Mouse (Mus musculus): ENCODE data around the gene A430005L14Rik. TPM values are rescaled to one million over a fixed set of nuclear protein-coding genes. Genes with fewer than 3 reads are reported as not detected.
"Not testable (repeated sequence)": the region's sequence is repeated elsewhere in the genome, so short reads cannot be mapped to it uniquely, and the experiment has no call there.

A430005L14Rik gene
- total RNA-seq (2021) = 10 to 100 TPM; 25.1 to 26.9 TPM
- long read RNA-seq, experiment 1, transcript A430005L14Rik-201 (4 exons, 1,098 nt) = major isoform, 31 of 35 reads
- long read RNA-seq, experiment 1, partial matches to known transcripts = 0 of 35 reads
- long read RNA-seq, experiment 1, other reads (novel, unspliced or antisense) = 1 of 35 reads
- long read RNA-seq, experiment 2, transcript A430005L14Rik-201 (4 exons, 1,098 nt) = major isoform, 27 of 33 reads
- long read RNA-seq, experiment 2, partial matches to known transcripts = 1 of 33 reads
- long read RNA-seq, experiment 2, other reads (novel, unspliced or antisense) = 1 of 33 reads

DNA sequence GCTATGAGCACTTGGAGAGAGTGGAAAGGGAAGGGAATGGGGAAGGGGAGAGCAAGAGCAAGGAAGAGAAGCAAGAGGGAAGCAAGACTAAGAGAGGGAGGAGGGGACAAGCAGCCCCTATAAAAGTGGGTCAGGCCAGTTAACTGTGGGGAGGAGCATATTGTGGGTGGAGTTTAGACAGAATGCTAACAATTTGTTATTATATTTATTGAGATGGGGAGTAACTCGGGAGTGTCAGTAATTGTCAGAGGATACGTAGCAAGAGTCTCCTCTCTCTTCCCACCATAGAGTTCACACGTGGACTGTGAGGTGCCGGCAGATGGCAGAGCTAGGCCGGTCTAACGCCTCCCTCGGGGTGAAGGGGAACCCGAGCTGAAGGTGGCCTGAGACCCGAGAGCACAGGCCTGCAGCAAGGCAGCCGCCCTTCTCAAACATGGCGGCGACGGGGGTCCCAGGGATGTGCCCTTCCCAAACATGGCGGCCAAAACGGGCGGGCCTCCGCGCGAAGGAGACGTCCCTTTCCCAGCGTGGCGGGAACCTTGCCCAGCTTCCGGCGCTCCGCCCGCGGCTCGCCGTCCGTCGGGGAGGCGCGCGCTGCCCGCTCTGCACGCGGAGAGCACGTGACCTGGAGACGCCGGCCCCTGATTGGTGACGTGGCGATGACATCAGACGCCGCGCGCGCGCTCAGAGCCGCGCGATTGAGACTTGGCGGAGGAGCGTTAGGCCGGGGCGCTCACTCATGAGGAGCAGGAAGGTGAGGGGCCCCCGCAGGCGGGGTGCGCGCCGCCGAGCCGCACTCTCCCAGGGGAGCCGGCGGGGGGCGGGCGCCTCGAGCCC is at the start of gene A430005L14Rik:
A430005L14Rik (plus strand) TSS at position 669 of the 837 bp plus-strand sequence.
- peak; percentile 89 to 91 for DNase-seq (ENCODE audit: low spot score in 2 of 2)

DNA sequence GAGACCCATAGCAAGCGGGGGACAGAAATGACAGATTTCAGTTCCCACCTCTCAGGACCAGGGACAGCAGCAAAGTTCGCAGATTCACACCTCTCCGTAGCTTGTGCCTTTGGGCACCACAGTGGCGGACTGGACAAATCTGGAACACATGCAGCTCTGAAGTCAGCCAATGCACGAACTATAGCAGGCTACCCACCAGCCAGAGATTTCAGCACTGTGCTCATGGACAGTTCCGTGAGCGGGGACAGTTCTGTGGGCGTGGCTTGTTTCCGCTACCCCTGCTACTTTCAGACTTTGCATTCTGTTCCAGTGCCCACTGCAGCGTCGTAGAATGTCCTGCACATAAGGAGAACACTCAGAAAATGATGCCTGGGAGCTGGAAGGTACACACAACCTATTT is 49.5 kb upstream of the A430005L14Rik start:
- peak in 1 of 2 experiments; percentile 12 for DNase-seq (ENCODE audit: low spot score in 2 of 2)

DNA sequence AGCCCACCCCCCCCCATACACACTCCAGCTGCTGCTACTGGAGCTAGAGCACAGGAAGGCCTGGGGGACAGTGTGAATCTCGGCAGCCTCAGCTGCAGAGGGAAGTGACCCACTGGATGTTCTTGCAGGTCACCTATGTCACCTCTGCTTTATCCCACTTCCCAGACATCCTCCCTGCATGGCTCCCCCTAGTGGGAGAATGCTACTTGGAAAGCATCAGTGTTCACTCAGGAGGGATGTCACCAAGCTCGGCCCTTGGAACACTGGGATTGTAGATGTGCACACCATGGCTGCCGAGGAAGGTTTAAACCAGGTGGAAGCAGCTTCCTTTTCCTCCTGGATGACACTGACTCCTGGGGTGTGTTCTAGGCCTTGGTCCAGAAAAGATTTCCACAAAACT is 43.4 kb upstream of the A430005L14Rik start:
- no peak for DNase-seq (ENCODE audit: low spot score in 2 of 2)

DNA sequence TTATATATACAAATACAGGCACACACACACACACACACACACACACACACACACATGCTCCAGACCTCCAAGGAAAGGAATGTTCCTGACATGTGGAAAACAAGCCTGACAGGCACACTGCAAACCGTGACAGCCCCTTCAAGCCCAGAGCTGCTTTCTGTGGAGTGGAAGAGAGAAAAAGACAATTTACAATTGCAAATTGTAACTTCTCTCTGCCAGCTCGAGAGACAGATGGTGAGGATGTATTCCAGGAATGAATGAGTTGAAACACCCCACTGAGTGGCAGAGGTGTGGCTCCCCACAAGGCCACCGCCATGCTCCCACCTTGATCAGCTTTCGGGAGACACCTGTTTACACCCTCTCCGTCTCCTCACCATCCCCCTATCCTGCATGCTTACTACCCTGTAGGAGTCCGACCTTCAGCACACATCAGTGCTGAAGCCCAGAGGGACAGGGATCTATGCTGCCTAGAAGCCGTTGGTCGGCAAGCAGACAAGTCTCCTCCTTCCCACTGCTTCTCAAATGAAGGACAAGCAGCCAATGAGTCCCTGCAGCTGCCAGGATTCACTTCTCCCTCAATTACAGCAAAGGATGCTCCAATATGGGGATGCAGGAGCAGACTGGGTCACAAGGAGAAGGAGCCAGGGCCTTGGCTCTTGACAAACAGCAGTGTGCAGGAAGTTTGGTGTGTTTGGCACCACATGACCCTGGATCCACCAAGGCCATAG is 39.1 kb upstream of the A430005L14Rik start:
- DNase-seq (ENCODE audit: low spot score in 2 of 2) = no peak

DNA sequence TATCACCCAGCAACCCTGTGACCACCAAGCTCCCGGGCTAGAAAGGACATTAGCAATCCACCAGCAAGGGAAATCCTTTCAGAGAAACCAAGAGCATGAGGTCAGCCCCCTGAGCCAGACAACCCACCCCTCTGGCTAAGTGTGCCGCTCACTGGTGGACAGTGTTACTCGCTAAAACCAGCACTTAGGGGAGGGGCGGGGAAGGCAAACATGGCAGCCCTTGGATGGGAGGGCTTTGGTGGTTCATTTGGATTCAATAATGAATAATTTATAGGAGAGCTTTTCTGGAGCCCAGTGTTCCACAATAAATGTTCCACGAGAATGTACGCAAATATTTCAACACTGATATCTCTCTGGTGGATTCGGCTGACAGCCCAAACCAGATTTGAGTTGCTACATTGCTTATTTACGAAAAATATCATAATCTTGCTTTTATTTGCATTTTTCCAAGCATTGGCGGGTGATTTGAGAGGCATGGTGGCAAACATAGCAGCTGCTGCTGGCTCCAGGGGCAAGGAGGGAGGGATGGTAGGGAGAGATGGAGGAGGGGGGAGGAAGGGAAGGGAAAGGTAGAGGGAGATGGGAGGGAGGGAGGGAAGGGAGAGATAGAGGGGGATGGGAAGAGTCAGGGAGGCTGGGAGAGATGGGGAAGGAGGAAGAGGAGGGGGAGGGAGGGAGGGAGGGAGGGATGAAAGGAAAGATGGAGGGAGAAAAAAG is 36.4 kb upstream of the A430005L14Rik start:
- no peak for DNase-seq (ENCODE audit: low spot score in 2 of 2)

DNA sequence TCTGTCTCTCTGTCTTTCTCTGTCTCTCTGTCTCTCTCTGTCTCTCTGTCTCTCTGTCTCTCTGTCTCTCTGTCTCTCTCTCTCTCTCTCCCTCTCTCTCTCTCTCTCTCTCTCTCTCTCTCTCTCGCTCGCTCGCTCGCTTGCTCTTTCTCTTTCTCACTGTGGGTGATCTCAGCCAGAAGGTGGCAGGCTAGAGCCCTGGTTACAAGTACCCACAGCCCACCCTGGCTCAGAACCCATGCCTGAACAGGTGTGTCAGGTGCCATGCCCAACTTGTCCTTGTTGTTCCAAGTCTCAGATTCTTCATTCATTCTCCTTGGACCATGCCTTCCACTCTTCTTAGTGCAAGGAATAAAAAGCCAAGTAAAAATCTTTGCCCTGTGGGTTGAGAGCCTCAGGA is 34.9 kb upstream of the A430005L14Rik start:
- DNase-seq (ENCODE audit: low spot score in 2 of 2) = not testable (repeated sequence)

DNA sequence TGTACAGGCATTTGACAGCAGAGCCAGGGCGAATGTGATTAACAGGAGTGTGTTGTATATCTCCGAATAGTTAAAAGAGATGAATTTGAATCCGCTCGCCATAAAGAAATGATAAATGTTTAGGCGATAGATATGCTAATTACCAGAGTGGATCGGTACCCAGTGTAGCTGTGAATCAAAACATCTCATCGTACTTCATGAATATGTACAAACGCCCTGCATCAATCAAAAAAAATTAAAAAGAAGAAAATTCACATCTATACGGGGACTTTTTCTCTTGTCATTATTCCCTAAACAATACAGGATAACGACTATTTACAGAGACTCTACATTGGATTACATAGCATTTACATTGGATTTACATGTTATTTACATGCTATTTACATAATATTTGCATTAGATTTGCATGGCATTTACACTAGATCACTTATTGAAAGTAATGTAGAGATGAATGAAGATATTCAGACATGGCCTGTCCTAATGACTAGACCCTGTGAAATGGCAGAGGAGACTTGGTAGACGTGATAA is 28.2 kb upstream of the A430005L14Rik start:
- DNase-seq (ENCODE audit: low spot score in 2 of 2) = no peak

DNA sequence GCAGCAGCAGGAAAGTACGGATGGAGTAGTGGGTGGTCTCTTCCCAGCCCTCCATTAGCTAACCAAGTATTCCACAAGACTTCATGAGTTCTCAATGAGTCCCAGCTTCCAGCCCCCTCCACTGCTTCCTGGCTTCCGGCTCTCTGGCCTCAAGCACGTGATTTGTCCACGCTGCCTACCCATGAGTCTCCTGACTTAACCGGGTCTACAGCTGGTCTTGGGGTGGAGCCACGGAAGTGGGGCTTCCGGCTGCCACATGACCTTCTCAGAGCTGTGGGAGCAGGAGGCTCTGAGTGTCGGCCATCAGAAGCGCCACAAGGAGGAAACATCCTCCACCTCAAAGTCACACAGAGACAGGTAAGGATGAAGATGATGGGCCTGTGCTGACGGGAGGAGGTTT is 27.6 kb upstream of the A430005L14Rik start:
- no peak for DNase-seq (ENCODE audit: low spot score in 2 of 2)

DNA sequence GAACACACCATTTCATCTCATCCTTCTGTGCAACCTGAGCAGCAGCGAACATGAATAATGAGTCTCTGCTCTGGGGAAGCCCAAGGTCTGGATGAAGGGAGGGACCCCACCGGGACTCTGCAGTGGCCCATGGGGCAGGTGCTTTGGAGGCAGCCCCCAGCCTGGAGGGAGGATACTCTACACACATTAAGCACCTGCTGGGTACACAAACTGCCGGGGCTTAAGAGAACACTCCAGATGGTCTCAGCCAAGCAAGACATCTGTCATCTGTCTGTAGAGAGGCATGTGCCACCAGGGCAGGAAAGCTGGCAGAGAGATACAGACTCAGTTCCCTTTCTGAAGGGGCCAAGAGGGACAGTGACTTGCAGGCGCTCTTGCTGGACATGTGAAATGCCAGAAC is 27.1 kb upstream of the A430005L14Rik start:
- DNase-seq (ENCODE audit: low spot score in 2 of 2) = no peak

DNA sequence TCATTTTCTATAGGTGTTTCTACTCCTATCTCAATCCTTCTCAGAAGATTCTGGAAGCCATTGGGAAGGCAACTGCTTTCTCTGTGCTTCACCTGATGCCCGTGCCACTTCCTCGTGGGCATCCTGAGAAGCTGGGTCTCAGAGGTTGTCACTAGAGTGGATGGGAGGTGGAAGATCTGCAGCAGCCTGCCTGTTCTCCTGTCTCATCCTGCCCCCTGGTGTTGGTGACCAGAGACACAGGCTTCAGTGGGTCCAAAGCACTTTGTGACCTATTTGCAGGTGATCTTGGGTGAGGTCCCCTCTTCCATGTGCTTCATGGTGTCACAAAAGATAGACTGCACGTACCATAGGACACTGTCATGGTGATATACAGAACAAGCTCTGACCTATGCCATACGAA is 13.8 kb upstream of the A430005L14Rik start:
- DNase-seq (ENCODE audit: low spot score in 2 of 2) = no peak

DNA sequence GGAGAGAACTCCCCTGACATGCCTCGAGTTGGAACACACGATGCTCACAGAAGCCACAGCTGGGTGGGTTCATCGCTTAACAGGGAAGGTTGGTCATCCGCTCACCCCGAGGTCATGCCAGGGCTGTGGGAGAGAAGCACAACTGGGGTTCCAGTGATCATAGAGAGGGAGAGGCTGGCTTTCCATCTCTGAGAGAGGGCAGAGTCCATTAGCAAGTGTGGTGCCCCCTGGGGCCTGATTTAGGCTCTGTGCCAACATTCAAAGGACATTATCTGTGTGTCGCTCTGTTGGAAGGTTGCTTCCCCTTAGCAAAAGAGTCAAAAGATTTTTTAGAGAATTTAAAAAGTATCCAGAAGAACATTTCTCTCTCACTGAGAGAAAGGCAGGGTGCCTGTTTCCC is 12.8 kb upstream of the A430005L14Rik start:
- DNase-seq (ENCODE audit: low spot score in 2 of 2) = no peak

DNA sequence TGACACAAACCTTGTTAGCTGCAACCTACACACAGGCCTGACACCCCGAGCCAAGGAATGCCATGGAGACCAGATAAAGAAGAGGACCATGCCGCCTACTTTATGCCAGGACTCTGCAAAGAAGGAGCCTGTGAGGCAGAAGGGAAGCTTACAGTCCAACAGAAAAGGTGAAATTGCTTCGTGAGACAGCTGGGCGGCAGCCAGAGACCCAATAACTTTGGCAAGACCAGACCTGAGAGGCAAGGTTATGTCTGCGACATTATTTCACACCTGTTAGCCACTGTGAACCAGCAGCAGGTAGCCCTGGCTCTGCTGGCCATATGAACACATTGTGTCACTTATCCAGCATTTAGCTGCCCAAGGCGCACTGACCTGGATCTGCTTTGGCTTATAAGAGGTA is 11.3 kb upstream of the A430005L14Rik start:
- DNase-seq (ENCODE audit: low spot score in 2 of 2) = no peak

DNA sequence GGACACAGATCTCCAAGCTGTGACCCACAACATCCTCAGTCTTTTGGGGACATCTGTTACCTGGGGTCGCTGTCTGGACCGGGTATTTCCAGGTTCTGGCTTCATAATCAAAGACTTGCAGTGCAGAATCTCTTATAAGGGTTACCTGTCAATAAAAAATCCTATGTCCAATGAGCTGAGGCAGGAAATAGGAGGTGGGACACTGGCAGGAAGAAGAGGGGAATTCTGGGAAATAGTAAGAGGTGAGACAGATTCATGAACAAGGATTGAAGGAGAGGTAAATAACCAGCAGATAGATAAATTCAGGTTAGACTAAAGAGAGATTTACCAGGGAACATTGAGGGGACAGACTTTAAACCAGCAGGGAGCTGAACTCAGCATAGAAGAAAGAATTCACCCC is 6.7 kb upstream of the A430005L14Rik start:
- no peak for DNase-seq (ENCODE audit: low spot score in 2 of 2)

DNA sequence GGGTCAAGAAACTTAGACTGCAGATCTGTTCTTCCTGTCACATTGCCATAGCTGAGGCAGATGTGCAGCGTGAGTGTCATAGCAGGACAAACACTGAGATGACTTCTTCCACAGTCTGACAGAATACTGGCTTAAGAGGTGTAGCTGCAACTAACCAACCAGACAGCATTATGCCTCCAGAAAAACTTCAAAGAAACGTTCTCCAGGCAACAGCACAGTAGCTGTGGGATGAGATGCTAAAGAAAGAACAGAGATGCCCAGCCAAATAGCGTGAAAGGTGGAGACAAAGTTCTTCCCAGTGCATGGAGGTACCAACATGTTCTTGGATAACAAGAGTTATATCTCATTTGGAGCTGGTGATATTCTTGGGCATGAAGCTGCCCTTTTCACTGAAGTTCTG is 5.9 kb upstream of the A430005L14Rik start:
- no peak for DNase-seq (ENCODE audit: low spot score in 2 of 2)

DNA sequence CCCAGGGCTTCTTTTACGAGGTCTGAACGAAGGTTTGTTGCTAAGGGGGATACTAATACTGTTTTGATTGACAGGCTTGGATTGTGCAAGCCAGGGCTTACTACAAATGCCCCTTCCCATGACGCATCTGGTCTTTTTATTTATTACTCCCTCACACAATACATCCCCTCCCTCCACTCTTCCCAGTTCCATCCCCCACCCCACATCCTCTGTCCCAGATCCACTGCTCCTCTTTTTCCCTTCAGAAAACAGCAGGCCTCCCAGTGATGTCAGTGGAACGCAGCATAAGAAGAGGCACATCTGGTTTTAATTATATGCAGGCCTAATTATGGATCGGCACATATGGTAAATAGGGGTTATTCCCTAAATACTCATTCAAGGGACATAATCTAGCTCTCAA is 5.3 kb upstream of the A430005L14Rik start:
- DNase-seq (ENCODE audit: low spot score in 2 of 2) = no peak

DNA sequence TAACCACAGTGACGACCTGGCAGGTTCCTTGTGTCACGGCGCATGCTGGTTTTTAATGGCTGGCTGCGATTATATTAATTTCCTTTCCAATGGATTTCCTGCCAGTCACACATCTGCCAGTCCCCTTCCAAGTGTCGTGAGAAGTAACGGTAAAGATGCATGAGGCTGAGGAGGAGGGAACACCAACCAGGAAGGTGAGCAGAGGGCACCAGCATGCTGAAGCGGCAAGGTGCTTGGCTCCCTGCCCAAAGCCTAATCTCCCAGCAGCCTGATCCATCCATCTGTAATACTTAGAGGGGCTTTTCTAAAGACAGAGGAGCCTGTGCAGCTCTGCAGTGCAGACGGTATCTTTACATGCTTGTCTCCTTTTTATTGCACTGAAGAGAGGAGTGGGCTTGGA is 1.4 kb upstream of the A430005L14Rik start:
- no peak for DNase-seq (ENCODE audit: low spot score in 2 of 2)

DNA sequence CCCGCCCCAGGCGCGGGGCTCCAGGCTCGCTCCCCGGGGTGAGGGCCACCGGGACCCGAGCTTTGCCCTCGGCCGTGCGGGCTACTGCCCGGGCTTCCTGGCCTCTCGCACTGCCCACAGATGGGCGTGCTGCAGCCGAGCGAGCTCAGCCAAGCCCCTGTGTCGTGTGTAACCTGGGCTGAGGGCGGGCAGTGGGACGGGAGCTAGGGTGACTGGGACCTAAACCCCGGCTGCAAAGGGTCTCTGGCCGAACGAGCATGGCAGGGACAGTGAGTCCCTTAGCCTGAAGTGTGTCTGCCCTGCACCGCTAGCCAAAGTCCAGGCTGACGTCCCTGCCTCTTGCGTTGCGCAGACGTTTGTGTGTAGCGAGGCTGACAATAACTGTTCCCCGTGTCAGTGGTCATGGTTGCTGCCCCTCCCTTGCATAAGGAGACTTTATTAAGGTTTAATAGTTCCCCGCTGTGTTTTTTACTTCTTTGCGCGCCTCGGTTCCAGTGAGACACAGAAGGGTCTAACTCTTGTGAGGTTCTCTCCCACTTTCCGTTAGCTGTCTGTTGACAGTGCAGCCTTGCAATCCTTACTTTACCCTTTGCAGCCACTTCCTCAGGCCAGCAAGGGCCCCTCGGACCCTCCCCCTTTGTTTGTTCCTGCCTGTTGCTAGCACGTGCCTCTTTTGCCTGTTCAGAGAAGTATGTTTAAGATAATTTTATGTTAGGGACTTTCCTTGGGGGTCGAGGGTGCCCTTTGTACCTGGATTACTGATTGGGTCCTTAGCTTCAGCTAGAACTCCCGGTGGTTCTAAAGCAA is 610 bp downstream of the A430005L14Rik start:
- no peak for DNase-seq (ENCODE audit: low spot score in 2 of 2)

DNA sequence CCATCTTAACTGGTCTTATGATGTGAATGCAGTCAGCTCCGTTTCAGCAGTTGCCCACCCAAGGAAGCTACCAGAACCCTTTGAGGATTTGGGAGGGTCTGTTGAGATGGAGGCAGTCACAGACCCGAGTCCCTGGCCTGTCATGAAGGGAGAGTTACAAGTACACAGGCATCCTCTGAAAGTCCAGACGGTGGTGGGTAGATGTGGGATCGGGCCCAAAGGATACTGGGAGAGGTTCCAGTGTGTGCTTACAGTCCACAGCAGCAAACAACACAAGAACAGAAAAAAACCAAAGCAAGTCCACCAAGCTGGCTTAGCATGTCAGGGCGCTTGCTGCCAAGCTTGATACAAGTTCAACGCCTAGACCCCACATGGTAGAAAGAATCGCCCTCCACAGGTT is 5.6 kb downstream of the A430005L14Rik start:
- DNase-seq (ENCODE audit: low spot score in 2 of 2) = no peak

DNA sequence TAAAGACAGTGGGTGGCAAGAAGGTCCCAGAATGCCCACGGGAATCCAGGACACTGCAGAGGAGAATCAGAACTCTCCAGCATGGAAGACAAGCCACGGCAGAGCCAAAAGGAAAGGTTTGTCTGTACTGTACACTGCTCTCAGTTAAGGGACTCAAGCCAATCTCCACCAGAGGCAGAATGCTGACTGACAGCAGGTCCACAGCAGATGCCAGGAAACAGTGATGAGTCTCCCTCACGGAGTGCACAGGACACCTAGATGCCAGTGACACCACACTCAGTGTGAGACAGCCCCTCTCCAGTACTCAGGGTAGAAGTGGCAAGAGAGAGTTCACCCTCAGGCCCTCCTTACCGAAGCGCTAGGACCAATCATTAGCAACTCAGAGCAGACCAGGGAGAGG is 9.6 kb downstream of the A430005L14Rik start:
- no peak for DNase-seq (ENCODE audit: low spot score in 2 of 2)

DNA sequence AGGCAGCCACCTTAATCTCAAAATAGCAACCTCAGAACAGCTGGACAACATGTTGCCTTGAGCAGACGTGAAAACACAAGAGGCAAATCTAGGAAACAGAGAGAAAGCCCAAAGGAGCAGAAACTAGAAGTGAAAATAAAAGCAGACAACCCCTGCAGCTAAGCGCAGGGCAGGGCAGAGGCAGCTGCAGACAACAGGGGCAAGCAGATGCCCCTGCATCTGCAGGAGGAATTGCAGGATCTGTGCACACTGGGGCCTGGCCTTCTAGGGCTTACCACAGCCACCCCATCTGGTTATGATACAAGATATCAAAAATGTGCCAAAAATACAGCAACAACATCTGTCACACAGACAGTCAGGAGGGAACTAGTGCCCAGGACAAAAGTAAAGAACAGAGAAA is 10.5 kb downstream of the A430005L14Rik start:
- DNase-seq (ENCODE audit: low spot score in 2 of 2) = no peak

Measured in adrenal gland, postnatal 4 days (tissue).